In the genomic region with DNA sequence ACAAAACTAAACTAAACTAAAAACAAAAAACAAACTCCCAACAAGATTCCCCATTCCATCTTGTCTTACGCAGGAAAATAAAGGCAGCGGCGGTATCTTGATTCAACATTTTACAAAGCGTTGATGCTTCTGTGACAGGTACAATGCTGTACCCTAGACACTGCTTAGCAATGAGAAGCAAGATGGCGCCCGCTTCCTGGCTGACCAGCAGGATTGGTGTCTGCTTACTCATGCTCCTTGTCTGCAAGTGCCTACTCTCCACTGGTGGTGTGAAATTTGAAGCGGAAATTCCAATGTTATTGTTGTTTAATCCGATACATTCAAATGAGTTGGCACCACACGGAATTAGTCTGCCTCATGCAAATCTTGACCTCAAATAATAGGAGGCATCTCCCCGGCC, we compare ENCODE assay signal across 25 mouse cellular contexts.
"Had no signal": no experiment of that assay in that cellular context is flagged by ENCODE, and none has a peak within 500 bp of the region (broad histone marks: within the 10 kb centered on the region; RNA-seq: fewer than 3 reads in every experiment).

No protein-coding gene starts in this region.

- ATAC-seq: inflammation-experienced regulatory T-cells, adult 6 months; intestine, embryonic 15.5 days; intestine, postnatal 0 days had no signal

- H3K9me3 ChIP-seq: heart, embryonic 10.5 days; heart, embryonic 12.5 days; hindbrain, embryonic 10.5 days; hindbrain, embryonic 13.5 days; hindbrain, embryonic 15.5 days; intestine, embryonic 15.5 days; limb, embryonic 10.5 days; limb, embryonic 12.5 days had no signal

- H3K36me3 ChIP-seq: heart, embryonic 10.5 days; heart, embryonic 12.5 days; intestine, embryonic 15.5 days; limb, embryonic 10.5 days; limb, embryonic 12.5 days had no signal

- DNase-seq: gastrocnemius, adult 2 months; gastrocnemius, postnatal 10 days; gastrocnemius, postnatal 25 days; heart, adult 18-20 months; heart, postnatal 10 days; heart, postnatal 4 days; kidney, adult 18-20 months; kidney, adult 8-10 months; kidney, postnatal 10 days; kidney, postnatal 25 days; kidney, postnatal 4 days; liver had no signal

- H3K9ac ChIP-seq: heart, embryonic 12.5 days; hindbrain, embryonic 13.5 days; hindbrain, embryonic 15.5 days; intestine, embryonic 15.5 days; limb, embryonic 12.5 days had no signal

- H3K4me2 ChIP-seq: heart, embryonic 12.5 days; hindbrain, embryonic 13.5 days; hindbrain, embryonic 15.5 days; intestine, embryonic 15.5 days; limb, embryonic 12.5 days; liver, embryonic 11.5 days had no signal

- H3K4me3 ChIP-seq: gastrocnemius, adult 2 months; heart, embryonic 10.5 days; heart, embryonic 12.5 days; hindbrain, embryonic 10.5 days; hindbrain, embryonic 13.5 days; hindbrain, embryonic 15.5 days; intestine, embryonic 15.5 days; layer of hippocampus, adult 2 months; left cerebral cortex, adult 2 months; limb, embryonic 10.5 days; limb, embryonic 12.5 days had no signal

- H3K4me1 ChIP-seq: heart, embryonic 12.5 days; hindbrain, embryonic 15.5 days; intestine, embryonic 15.5 days; limb, embryonic 12.5 days had no signal

- H3K27ac ChIP-seq: gastrocnemius, adult 2 months; heart, embryonic 10.5 days; hindbrain, embryonic 10.5 days; hindbrain, embryonic 13.5 days; hindbrain, embryonic 15.5 days; intestine, embryonic 15.5 days; layer of hippocampus, adult 2 months; left cerebral cortex, adult 2 months; limb, embryonic 10.5 days; limb, embryonic 12.5 days had no signal

- H3K27me3 ChIP-seq: heart, embryonic 12.5 days; hindbrain, embryonic 13.5 days; hindbrain, embryonic 15.5 days; intestine, embryonic 15.5 days; limb, embryonic 12.5 days had no signal
